Mouse (Mus musculus): Measurements from ENCODE around the gene Mettl15. TPM values are rescaled to one million over a fixed set of nuclear protein-coding genes. Genes with fewer than 3 reads are reported as not detected.

Mettl15 gene
- total RNA-seq, 2 experiments from 2014 or later, result 10.2 to 10.5 TPM

DNA sequence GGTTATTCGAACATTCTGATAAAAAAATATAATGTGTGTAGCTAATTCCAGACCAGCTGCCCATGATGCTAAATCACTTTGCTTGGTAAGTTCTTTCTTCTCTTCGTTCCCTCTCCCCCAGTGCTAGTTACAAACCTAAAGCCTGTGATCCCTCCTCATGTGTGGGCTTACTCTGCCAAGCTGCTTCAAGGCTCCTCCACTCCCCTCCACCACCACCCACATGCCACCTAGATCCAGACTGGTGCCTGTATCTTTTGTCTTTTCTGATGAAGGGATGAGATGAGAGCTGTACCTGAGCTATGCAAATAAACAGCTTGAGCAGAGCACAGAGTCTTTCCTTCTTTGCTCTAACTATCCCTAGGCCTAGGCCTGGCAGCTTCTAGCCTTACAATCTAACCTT lies 72.5 kb downstream of the Mettl15 start:
- no peak for DNase-seq (ENCODE audit: low spot score)

DNA sequence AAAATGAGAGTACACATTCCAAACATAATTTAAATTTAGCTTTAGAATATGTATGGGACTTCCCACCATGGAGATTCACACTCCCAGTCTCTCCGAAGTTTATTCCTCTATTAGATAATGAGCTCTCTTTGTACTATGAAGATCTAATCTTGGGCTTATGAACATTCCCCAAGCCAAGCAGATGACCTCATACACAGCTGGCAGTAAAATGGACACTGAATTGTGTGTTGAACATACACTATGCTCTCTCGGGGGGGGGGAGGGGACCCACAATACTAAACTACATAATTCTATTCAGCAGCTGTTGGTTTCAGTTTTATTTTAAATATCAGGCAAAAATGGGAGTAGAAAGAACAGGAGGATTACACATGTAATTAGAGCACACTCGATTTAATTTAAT lies 97.6 kb downstream of the Mettl15 start:
- intact Hi-C loops (cut with DNase I), result no loop called here
- DNase-seq (ENCODE audit: low spot score), result no peak

More for the DNA sequence above, 72.5 kb downstream of the Mettl15 start:
- intact Hi-C loops (cut with DNase I), result no loop called here

DNA sequence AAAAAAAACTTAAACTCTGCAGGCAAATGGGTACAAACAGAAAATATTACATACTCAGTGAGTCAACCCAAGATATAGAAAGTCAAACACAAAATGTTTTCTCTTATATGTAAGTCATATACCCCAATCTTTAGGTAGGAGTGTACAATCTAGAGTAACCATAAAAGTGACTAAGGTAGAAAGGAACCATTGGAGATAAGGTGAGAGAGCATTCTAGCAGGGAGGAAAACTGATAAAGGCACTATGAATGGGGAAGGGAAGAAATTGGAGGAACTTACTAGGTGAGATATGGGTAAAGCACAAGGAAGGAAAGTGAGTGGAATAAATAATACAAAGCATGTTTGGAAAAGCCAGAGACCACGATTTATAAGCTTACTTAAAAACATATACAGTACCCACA lies 122.0 kb downstream of the Mettl15 start:
- intact Hi-C loops (cut with DNase I), result no loop called here
- no peak for DNase-seq (ENCODE audit: low spot score)

DNA sequence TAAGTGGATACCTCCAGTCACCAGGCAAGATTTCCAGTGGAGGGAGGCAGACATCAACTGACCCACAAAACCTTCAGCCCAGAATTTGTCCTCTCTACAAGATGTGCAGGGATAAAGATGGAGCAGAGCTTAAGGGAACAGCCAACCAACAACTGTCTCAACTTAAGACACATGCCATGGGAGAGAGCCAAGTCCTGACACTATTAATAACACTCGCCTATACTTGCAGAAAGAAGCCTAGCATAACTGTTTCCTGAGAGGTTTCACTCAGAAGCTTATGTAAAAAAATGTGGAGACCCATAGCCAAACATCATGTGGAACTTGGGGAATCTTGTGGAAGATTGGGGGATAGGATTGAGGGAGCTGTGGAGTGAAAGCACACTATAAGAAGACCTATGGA lies 124.4 kb downstream of the Mettl15 start:
- intact Hi-C loops (cut with DNase I), result no loop called here
- DNase-seq (ENCODE audit: low spot score), result no peak

DNA sequence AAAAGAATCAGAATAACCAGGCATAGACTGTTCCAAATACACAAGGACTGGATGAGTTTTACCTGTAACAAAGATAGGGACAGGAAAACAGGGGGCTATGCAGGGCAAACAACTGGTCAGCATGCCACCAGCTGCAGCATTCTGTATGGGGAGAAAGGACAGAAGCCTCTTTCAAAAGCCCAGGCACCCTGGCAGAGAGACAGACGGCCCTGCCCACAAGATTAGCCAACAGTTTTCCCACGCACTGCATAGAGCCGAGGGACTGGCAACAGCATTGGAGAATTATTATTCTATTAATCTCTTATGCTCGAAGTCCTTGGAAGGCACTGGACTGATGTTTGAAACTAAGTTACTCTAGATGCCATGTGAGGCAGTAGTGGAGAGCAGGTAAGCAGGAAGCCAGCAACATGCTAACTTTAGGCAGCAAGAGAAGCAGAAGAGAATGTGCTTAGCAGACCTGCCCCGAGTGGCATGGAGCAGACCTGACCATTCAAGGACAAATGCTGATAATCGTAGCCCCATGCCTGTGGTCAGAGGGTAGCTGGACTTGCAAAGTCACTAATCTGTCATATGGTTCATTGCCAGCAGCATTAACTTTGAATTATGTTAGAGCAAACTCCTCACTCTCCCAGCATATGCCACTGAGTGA lies 127.0 kb downstream of the Mettl15 start:
- DNase-seq (ENCODE audit: low spot score), result no peak
- intact Hi-C loops (cut with DNase I), result no loop called here

DNA sequence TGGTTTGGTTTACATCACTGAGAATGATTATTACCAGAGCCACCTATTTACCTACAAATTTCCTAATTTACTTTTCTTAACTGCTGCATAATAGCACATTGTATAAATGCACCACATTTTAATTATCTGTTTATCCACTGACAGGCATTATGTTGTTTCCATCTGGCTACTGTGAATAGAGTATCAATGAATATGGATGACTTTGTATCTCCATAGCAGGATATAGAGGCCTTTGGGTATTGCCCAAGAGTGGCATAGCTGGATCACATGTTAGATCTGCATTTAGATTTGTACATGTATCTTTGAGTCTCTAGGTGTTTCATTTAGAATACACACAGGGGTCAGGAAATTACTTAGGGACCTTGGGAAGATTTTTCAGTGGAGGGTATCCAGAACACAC lies 133.3 kb downstream of the Mettl15 start:
- intact Hi-C loops (cut with DNase I), result no loop called here
- DNase-seq (ENCODE audit: low spot score), result no peak

DNA sequence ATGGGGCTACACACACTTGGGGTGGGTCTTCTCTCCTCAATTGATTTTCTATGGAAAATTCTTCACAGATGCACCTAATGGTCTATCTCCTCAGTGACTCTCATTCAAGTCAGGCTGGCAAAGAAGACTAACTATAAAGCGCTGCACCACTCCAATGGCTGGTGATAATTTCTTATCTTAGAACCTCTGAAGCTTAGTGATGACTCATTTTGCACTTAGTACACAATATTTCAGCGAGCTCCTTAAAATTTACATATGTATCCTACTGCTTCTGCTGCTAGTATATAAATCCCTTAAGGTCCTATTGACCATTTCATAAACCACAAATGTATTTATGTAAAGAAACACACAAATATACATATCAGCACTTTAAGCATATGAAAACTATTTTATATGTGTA lies 136.1 kb downstream of the Mettl15 start:
- intact Hi-C loops (cut with DNase I), result no loop called here
- DNase-seq (ENCODE audit: low spot score), result no peak

DNA sequence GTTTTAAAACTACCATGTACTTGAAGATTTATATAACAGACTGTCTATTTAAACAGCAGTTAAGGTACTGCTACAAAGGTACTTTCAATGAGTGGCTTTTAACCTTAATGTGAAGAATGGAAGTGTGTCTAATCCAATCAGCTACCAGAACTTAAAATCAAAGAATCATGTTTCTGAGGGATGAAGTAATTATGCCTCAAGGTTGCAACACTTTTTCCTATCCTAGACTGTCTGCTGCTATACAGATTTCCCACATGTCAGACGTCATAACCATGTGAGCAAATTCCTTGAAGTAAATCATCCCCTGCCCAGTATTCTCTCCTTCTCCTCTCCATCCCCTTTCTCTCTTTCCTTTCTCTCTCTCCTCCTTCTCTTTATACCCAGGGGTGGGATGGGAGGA lies 140.2 kb downstream of the Mettl15 start:
- intact Hi-C loops (cut with DNase I), result no loop called here
- no peak for DNase-seq (ENCODE audit: low spot score)

DNA sequence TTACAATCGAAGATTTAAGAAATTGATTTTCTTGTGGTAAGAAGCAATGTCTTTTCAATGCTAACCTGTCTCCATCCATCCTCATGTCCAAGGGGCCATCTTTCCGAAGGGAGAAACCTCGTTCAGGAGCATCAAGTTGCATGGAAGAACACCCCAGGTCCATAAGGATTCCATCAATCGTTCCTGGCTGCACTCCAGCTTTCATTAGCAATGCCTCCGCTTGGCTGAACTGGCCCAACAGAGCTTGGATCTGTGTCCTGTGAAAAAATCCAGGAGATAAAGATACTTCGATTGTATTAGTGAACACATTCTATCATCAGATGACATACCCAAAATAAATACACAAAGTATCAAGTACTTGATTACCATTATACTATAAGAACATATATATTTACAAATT lies 143.3 kb downstream of the Mettl15 start:
- DNase-seq (ENCODE audit: low spot score), result no peak
- intact Hi-C loops (cut with DNase I), result no loop called here

DNA sequence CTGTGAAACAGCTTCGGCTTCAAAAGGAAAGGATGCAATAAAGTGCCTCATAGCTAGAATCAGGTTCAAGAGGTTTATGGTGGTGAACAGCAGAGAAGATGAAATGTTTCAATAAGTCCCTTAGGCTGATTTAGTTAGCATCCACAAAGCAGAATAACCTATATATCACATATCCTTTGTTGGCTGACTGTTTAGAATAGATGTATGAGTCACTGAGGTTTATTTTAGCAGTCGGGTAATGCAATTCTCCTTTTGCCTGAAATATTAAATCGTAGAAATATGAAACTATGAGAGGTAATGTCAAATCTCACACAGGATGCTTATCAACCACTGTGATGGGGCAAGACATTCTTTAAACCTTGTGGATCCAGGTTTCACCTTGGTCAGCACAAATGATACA lies 149.8 kb downstream of the Mettl15 start:
- intact Hi-C loops (cut with DNase I), result no loop called here
- no peak for DNase-seq (ENCODE audit: low spot score)

DNA sequence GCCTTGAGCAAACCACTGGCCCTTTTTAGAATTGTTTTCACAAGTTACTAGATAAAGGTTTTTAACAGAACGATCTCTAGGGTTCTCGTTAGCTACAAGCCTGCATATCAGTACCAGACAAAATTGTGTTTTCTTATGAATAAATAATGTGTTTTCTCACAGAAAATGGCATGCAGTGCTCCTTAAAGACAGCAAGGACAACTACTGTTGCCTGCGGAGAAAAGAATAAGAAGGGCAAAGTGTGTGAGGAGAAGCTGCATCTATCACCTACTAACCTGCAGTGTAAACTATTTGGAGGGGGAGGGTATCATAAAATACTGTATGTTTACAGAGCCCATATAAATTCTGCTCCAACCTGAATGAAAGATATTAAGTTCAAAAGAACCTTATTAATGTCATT lies 150.6 kb downstream of the Mettl15 start:
- intact Hi-C loops (cut with DNase I), result no loop called here
- DNase-seq (ENCODE audit: low spot score), result no peak

DNA sequence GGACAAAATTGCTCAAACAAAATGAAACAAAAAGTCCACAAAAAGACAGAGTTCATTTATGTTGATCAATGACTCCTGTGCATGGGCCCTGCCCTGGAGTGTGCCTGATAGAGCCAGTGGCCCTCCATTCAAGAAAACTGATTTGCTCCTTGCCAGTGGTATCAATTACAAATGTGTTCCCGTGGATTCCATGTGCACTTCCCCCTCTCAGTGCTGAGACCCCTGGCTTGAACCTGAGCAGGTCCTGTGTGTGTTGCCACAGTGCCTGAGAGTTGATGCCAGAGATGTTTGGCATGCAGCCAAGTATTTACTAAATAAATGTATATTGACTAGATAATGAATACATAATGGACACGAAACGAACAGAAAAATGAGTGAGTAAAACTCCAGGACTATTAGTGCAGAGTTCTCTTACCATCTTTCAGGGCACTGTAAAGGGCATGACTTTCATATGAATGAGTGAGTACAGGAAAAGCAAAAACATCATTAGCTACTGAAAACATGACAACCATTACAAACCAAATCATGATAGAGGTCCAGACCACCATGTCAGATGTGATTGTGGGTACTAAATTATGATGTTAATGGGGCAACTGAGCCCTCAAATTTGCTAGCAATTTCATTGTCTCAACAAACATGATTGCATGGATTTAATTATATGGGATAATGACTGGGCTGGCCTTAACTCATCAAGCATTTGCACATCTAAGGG lies 174.6 kb downstream of the Mettl15 start:
- no peak for DNase-seq (ENCODE audit: low spot score)
- intact Hi-C loops (cut with DNase I), result no loop called here

DNA sequence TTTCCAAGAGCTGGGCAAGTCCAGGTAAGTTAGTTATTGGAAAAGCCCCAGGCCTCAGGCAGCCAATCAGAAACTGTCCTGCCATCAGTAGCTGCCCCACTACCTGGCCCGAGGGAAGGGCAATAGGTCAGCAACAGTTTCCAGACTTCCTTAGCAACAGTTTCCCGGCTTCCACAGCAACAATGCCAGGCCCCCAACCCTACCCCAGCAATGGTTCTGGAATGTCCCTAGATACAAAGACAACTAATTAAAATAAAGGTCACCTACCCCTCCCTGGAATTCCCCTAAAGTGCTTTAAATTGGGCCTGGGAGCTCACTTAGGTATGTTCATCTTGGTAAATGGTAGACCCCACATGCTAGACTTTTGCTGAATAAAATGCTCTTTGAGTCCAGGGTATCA lies 230.9 kb downstream of the Mettl15 start:
- intact Hi-C loops (cut with DNase I), result no loop called here
- DNase-seq (ENCODE audit: low spot score), result no peak

Small RNAs within 50 kb of the gene (microRNA-seq; reads per million reads assigned to microRNA genes)
- gene Gm24115, result not detected

Other genes with a start within 250 kb of the Mettl15 start
- 1 to 10 TPM in 1 of 2 experiments, under 1 TPM in 1; 0.44 to 1.0 TPM for gene Kif18a, start within 50 bp of the Mettl15 start, total RNA-seq (2021)

Data from heart, postnatal 25 days (tissue).